Mouse (Mus musculus) liver, adult 2 months (tissue): ENCODE measurements around the gene Hist2h3c2.

Source experiments
- CTCF ChIP-seq: fragments of 200-500 bp; IDR thresholded peaks from 2 replicates; pipeline ENCODE4 v1.5.1; 2011; ENCODE audit warnings: low read depth, low read length, control low read depth
- POLR2A ChIP-seq: fragments of 200-500 bp; IDR thresholded peaks from 2 replicates; pipeline ENCODE4 v1.6.1; 2011; ENCODE audit warnings: low read length, control low read depth; ENCODE audit not compliant: insufficient read depth; ENCODE audit errors: extremely low read depth

- TF ChIP-seq CTCF (no peak), POLR2A (no peak)
These were observed 28.6 kb upstream of the Hist2h3c2 start for GRCm38 (mm10) chr3:96267541-96267940.
